Mouse (Mus musculus) kidney, postnatal 10 days (tissue): Measurements from ENCODE around the gene Tsga10.

Source experiments
- DNase-seq: peaks from one replicate; pipeline ENCODE4 v3.0.0; 2021; ENCODE audit warnings: mixed read lengths

Gene Tsga10

DNA sequence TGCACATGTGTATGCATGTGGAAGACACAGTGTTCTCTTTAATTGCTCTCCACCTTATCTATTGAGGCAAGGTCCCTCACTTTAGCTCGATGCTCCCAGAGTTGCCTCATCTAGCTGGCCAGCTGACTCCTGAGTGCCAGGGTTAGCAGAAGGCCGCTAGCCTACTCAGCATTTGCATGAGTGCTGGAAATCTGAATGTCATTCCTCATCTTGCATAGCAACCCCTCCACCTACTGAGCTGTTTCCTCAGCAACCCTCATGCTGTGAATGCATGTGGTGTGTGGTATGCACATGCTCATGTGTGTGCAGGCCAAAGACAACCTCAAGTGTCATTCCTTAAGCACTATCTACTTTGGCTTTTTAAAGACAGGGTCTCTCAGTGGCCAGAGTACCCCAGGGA, 15.5 kb downstream of the Tsga10 start:
- no peak for DNase-seq

- DNase-seq = no peak
Measured at GRCm38 (mm10) chr1:37846878-37847277, 19.4 kb downstream of the Tsga10 start.

GRCm38 (mm10) chr1:37831681-37832080, 34.5 kb downstream of the Tsga10 start:
- DNase-seq = no peak

DNA sequence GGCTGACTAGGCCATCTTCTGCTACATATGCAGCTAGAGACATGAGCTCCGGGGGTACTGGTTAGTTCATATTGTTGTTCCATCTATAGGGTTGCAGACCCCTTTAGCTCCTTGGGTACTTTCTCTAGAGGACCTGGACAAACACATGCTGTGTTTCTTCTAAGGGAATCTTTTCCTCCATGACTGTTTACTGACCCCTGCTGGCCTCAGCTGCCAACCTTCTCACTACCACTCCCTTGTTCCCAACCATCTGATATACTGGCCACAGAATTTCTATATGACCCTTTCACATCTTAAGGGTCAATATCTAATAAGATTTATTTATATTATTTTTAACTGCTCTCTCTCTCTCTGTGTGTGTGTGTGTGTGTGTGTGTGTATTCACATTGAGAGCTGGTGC, 63.9 kb downstream of the Tsga10 start:
- DNase-seq = peak; percentile 32

GRCm38 (mm10) chr1:37800298-37800697, 65.9 kb downstream of the Tsga10 start:
- no peak for DNase-seq

- DNase-seq = no peak
Measured at GRCm38 (mm10) chr1:37799505-37799904, 66.7 kb downstream of the Tsga10 start.

- DNase-seq = peak; percentile 13
Measured at GRCm38 (mm10) chr1:37759407-37759806, 106.8 kb downstream of the Tsga10 start.

DNA sequence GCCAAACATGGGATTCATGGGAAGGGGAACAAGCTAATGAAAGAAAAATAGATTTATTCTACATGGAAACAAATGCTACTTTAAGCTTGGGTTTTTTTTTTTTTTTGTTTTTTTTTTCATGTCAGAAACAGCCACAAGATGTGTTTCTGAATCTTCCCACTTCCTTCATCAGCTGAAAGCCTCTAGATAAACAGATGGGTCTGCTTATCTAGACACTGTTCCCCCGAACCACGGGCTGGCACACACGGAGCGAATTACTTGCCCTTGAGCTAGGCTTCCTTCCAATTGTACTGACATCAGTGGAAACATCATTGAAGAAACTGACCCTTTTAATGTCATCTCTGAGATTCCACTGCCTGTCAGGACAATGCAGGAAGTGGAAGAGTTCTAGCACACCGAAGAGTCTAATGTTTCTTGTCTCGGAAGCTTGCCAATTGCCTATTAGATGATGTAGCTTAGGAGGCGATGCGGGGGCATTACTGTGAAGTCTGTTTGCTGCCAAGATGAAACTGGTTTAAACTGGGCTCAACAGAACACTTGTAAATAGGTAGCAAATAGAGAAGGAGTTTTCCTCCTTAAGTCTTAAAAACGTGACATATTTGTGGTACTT, 121.5 kb downstream of the Tsga10 start:
- no peak for DNase-seq

DNA sequence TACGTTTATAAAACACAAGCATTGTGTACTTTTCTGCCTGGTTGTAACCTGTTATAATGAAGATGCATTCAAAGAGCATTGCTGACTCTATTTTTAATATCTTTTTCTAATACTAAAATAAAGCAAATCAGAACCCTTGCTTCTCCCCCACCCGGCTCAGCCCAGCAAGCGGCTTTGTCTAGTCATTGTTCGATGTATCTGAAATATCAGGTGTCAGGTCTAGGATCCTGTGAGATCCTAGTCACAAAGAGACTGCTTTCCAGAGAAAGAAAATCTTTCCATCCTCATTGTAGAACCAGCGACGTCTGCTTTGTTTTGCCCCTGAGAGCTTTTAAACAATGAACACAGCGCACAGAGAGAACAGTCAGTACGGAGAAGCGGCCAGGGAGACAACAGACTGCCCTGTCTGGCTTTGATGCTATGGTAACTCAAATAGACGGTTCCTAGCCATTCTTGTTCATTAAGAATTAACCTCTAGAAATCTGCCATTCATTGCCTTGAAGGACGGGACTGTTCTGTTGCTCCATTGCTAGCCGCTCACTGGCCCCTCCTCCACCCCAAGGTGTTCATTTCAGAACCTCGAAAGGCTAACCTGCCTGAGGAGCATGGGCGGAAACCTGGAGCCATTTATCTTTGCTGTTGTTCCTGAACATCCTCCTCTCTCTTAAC, 123.5 kb downstream of the Tsga10 start:
- DNase-seq = no peak

- DNase-seq = no peak
Measured at GRCm38 (mm10) chr1:37742126-37742525, 124.1 kb downstream of the Tsga10 start.

DNA sequence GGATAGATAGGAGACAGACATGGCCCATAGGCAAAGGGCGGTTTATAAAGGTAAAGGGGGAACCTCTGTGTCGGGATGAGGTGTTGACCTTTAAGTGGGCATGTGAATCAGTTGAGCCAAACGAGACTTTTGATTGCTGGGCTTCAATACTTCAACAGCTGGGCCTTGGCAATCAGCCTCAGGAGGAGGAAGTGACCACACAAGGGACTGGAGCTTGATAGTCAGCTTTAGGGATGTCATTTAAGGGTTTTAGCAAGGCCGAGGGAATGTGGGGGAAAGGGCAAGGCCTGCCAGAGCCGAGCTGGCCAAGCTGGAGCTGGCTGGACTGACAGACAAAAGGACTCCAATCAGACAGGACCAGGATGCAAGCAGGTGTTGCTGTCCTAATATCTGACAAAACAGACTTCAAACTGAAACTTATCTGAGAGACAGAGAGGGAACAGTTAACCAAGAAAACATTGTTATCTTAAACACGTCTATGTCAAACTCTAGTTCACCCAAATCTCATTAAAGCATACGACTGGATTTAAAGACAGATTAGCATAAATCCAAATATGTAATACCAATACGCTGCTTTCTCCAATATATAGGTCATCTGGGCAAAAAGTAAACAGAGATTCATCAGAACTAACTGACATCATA, 125.9 kb downstream of the Tsga10 start:
- DNase-seq = peak; percentile 39

- DNase-seq = no peak
Measured at GRCm38 (mm10) chr1:37738895-37739294, 127.3 kb downstream of the Tsga10 start.

GRCm38 (mm10) chr1:37737045-37737444, 129.2 kb downstream of the Tsga10 start:
- DNase-seq = no peak

GRCm38 (mm10) chr1:37735932-37736331, 130.3 kb downstream of the Tsga10 start:
- no peak for DNase-seq

DNA sequence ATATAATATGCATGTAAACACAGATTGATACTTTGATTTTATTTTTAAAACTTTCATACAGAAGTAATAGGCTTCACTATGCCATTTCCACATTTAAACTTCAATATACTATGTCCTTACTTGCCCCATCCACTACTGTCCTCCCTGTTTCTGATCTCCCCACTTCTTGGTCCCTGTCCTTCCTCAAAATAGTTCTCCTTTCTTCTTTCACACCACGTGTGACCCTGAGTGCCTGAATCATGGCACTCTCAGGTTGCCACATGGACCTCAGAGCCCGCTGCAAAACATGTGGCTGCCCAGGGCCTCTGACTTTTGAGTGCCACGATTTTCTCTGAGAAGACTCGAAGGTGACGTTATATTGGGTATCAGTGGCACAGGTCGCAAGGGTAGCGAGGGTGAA, 131.4 kb downstream of the Tsga10 start:
- DNase-seq = no peak

DNA sequence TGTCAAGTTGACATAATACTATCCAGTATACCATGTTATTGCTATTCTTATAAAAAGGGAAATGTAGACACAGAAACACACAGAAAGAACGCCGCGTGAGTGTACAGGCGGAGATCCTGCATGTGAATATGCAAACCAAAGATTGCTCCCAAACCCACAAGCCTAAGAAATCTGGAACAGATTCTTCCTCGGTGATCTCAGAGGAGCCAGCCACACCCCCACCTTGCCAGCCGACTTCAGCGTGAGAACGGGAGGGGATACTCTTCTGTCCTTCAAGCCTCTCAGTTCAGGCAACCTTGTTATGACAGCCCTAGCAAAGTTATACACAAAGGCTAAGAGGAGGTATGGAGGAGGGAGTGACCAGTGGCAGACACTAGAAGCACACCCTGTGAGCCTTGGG, 136.9 kb downstream of the Tsga10 start:
- no peak for DNase-seq

- no peak for DNase-seq
Measured at GRCm38 (mm10) chr1:37728053-37728452, 138.2 kb downstream of the Tsga10 start.

DNA sequence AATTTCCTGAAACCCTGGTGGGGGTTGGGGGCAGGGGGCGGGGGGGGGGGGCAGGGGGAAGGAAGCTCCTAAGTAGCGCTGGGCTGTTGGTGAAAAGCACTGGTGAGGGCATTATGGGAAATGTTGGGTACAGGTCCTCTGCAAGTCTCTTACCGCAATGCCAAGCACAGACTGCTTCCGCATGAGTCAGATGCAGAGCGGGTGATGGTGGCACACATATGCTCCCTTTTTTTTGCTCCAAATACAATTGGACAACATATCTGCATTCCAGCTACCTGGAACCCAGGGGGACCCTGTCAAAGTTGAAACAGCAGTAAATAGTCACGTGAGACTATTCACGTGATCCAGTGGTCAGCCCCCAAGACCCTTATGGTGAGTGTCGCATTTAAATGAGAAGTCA, 139.0 kb downstream of the Tsga10 start:
- no peak for DNase-seq

GRCm38 (mm10) chr1:37726426-37726825, 139.8 kb downstream of the Tsga10 start:
- DNase-seq = no peak

- DNase-seq = no peak
Measured at GRCm38 (mm10) chr1:37725880-37726279, 140.3 kb downstream of the Tsga10 start.

GRCm38 (mm10) chr1:37721092-37721491, 145.1 kb downstream of the Tsga10 start:
- no peak for DNase-seq

GRCm38 (mm10) chr1:37719761-37720640, 146.2 kb downstream of the Tsga10 start, which contains the start of gene 2010300C02Rik:
TSS of gene 2010300C02Rik (minus strand) at chr1:37720085.
- peak; percentile 81 for DNase-seq

GRCm38 (mm10) chr1:37719030-37719723, 147.1 kb downstream of the Tsga10 start:
- no peak for DNase-seq
